Mouse (Mus musculus) heart, postnatal 0 days (tissue): ENCODE measurements at regions not wholly inside any gene's neighbourhood (a gene's known extent, or its start where the extent isn't known, plus 50 kb on each side); places are given as distances from the start of the nearest gene placed in this dataset.

Experiments
- ATAC-seq: fragments of 200-750 bp; cut with Nextera tagmentation; 2 replicates; pipeline ENCODE4 v1.8.0; 2017; ENCODE audit warnings: low read depth, moderate number of reproducible peaks, moderate library complexity; ENCODE audit not compliant: insufficient read depth
- DNase-seq: peaks from one replicate; pipeline ENCODE4 v3.0.0-alpha.2; 2016; ENCODE audit warnings: low spot score
- H3K27ac ChIP-seq: fragments of 300-500 bp; sonication (generic); 2 replicates; pipeline ENCODE4 v1.5.1; 2014; ENCODE audit warnings: low read depth, mild to moderate bottlenecking
- H3K27me3 ChIP-seq: fragments of 300-500 bp; sonication (generic); 2 replicates; pipeline ENCODE4 v1.6.1; 2014; ENCODE audit warnings: low read length, mixed read lengths; ENCODE audit not compliant: control insufficient read depth, insufficient read depth
- H3K36me3 ChIP-seq: fragments of 300-500 bp; sonication (generic); replicated peaks from 2 replicates; pipeline ENCODE4 v1.6.1; 2014; ENCODE audit warnings: low read length, mixed read lengths; ENCODE audit not compliant: control insufficient read depth, insufficient read depth
- H3K4me1 ChIP-seq: fragments of 300-500 bp; sonication (generic); 2 replicates; pipeline ENCODE4 v1.6.1; 2014; ENCODE audit warnings: antibody characterized with exemption; ENCODE audit not compliant: control insufficient read depth, insufficient read depth
- H3K4me2 ChIP-seq: fragments of 300-500 bp; sonication (generic); 2 replicates; pipeline ENCODE4 v1.6.1; 2014; ENCODE audit warnings: low read depth, mild to moderate bottlenecking, low read length, moderate library complexity
- H3K4me3 ChIP-seq: fragments of 300-500 bp; sonication (generic); 2 replicates; pipeline ENCODE4 v1.5.1; 2014; ENCODE audit warnings: low read depth, low read length
- H3K9ac ChIP-seq: fragments of 300-500 bp; sonication (generic); replicated peaks from 2 replicates; pipeline ENCODE4 v1.6.1; 2014; ENCODE audit warnings: low read depth, low read length, mixed read lengths
- H3K9me3 ChIP-seq: fragments of 300-500 bp; sonication (generic); replicated peaks from 2 replicates; pipeline ENCODE4 v1.6.1; 2016; ENCODE audit warnings: low read length; ENCODE audit not compliant: control insufficient read depth
- CTCF ChIP-seq: IDR thresholded peaks from 2 replicates; pipeline ENCODE4 v1.5.1; 2016; ENCODE audit warnings: antibody characterized with exemption, control low read depth, low read depth
- EP300 ChIP-seq: IDR thresholded peaks from 2 replicates; pipeline ENCODE4 v1.6.1; 2016; ENCODE audit warnings: antibody characterized with exemption, low read depth
- WGBS: fragments of 180-500 bp; shearing (Covaris S2); extraction: QIAGEN DNeasy Blood & Tissue Kit; methylation state at CpG from one replicate; pipeline ENCODE4 v1.1.7; 2014; 5-methylcytosine and 5-hydroxymethylcytosine counted together

GRCm38 (mm10) chr6:147800846-147801245 lies 246.2 kb upstream of the Far2 start:
- Histone ChIP-seq H3K4me3 (no peak overlapping the region), H3K36me3 (no peaks in the 10 kb centered on the region), H3K27ac (no peak overlapping the region), H3K4me2 (no peak overlapping the region), H3K9me3 (no peaks in the 10 kb centered on the region), H3K4me1 (no peaks in the 10 kb centered on the region), H3K9ac (no peak overlapping the region), H3K27me3 (no peaks in the 10 kb centered on the region)
- DNase-seq (no peak), ATAC-seq (no peak)
- WGBS = 77% methylated on average over 5 of the region's 5 CpGs
- TF ChIP-seq EP300 (no peak), CTCF (no peak)

GRCm38 (mm10) chr6:147803893-147804292 lies 243.2 kb upstream of the Far2 start:
- Histone ChIP-seq H3K9me3 (no peaks in the 10 kb centered on the region), H3K4me3 (no peak overlapping the region), H3K36me3 (no peaks in the 10 kb centered on the region), H3K27ac (no peak overlapping the region), H3K9ac (no peak overlapping the region), H3K4me2 (no peak overlapping the region), H3K4me1 (no peaks in the 10 kb centered on the region), H3K27me3 (no peaks in the 10 kb centered on the region)
- 81% methylated on average over 2 of the region's 2 CpGs for WGBS
- no peak for TF ChIP-seq CTCF
- ATAC-seq = no peak
- DNase-seq = no peak

GRCm38 (mm10) chr6:147810710-147811109 lies 236.3 kb upstream of the Far2 start:
- Histone ChIP-seq H3K4me3 (no peak overlapping the region), H3K4me2 (no peak overlapping the region), H3K9ac (no peak overlapping the region), H3K9me3 (no peaks in the 10 kb centered on the region), H3K27ac (no peak overlapping the region), H3K4me1 (no peaks in the 10 kb centered on the region), H3K36me3 (no peaks in the 10 kb centered on the region), H3K27me3 (no peaks in the 10 kb centered on the region)
- peak; percentile 42 for DNase-seq
- WGBS = 25% methylated on average over 1 of the region's 1 CpGs
- TF ChIP-seq EP300 = no peak
- peak; percentile 80 for TF ChIP-seq CTCF
- ATAC-seq = peak; percentile 36; the same call in 1 of the 2 replicates

GRCm38 (mm10) chr6:147816861-147817260 lies 230.2 kb upstream of the Far2 start:
- 64% methylated on average over 7 of the region's 7 CpGs for WGBS

GRCm38 (mm10) chr6:147817262-147817661 lies 229.8 kb upstream of the Far2 start:
- Histone ChIP-seq H3K4me1 (no peaks in the 10 kb centered on the region), H3K36me3 (no peaks in the 10 kb centered on the region), H3K4me2 (no peak overlapping the region), H3K9ac (no peak overlapping the region), H3K27me3 (no peaks in the 10 kb centered on the region), H3K9me3 (no peaks in the 10 kb centered on the region), H3K4me3 (no peak overlapping the region), H3K27ac (no peak overlapping the region)
- no peak for ATAC-seq
- DNase-seq = no peak
- TF ChIP-seq CTCF (no peak), EP300 (no peak)

More at GRCm38 (mm10) chr6:147816861-147817260, 230.2 kb upstream of the Far2 start:
- no peaks in the 10 kb centered on the region for H3K36me3 ChIP-seq
- DNase-seq = no peak
- TF ChIP-seq CTCF (no peak), EP300 (no peak)
- H3K9me3 ChIP-seq = no peaks in the 10 kb centered on the region
- H3K9ac ChIP-seq = no peak overlapping the region
- H3K4me2 ChIP-seq = no peak overlapping the region
- no peak overlapping the region for H3K27ac ChIP-seq
- H3K4me3 ChIP-seq = no peak overlapping the region
- H3K4me1 ChIP-seq = no peaks in the 10 kb centered on the region
- no peak for ATAC-seq
- H3K27me3 ChIP-seq = no peaks in the 10 kb centered on the region

GRCm38 (mm10) chr6:147822215-147822614 lies 224.8 kb upstream of the Far2 start:
- Histone ChIP-seq H3K4me2 (no peak overlapping the region), H3K9me3 (no peaks in the 10 kb centered on the region), H3K36me3 (no peaks in the 10 kb centered on the region), H3K4me1 (no peaks in the 10 kb centered on the region), H3K9ac (no peak overlapping the region), H3K4me3 (no peak overlapping the region), H3K27me3 (no peaks in the 10 kb centered on the region), H3K27ac (no peak overlapping the region)
- no peak for ATAC-seq
- TF ChIP-seq CTCF (no peak), EP300 (no peak)
- no peak for DNase-seq
- WGBS = 7% methylated on average over 4 of the region's 4 CpGs
